Mouse (Mus musculus): ENCODE results near the gene Cdkal1.

- TF ChIP-seq CTCF (IDR thresholded peaks at IDR 0.05; ENCODE audit: extremely low read depth, insufficient read length, insufficient replicate concordance, low read depth, low read length) (no peak), POLR2A (IDR thresholded peaks at IDR 0.05; ENCODE audit: low read depth, low read length) (no peak)
Measured at GRCm38 (mm10) chr13:29312026-29312425, 543.4 kb downstream of the Cdkal1 start.

Data from small intestine, adult 2 months (tissue).